Mouse (Mus musculus): ENCODE measurements around the gene Cers2. TPM values are rescaled to one million over a fixed set of nuclear protein-coding genes. Genes with fewer than 3 reads are reported as not detected.

Cers2 gene
- polyA plus RNA-seq (2016; fragmentation: Nextera tagmentation; extraction: Ambion mirVana), result 116 and 123 TPM in 2 replicates

GRCm38 (mm10) chr3:95314486-95315093 is at the start of gene Cers2:
Gene Cers2 (plus strand): TSS chr3:95314791.
- Histone ChIP-seq H3K4me3 (peak within 1 kb of the TSS; percentile 94), H3K27ac (peak within 1 kb of the TSS; percentile 100), H3K4me1 (replicated peaks) (peaks cover 50% of the 10 kb centered on the region), H3K9me3 (no peaks in the 10 kb centered on the region), H3K27me3 (ENCODE audit: insufficient read depth, poor library complexity, severe bottlenecking) (no peaks in the 10 kb centered on the region), H3K36me3 (peaks cover 6% of the 10 kb centered on the region)
- DNase-seq (ENCODE audit: low spot score), result no peak
- 3% methylated on average over 27 of the region's 27 CpGs for WGBS

GRCm38 (mm10) chr3:95266052-95266451 is 48.5 kb upstream of the Cers2 start:
- WGBS, result 96% methylated on average over 3 of the region's 3 CpGs
- Histone ChIP-seq H3K36me3 (peaks cover 79% of the 10 kb centered on the region), H3K27ac (no peak overlapping the region), H3K4me1 (replicated peaks) (peaks cover 7% of the 10 kb centered on the region; the same call in 1 of the 2 replicates), H3K9me3 (no peaks in the 10 kb centered on the region), H3K27me3 (ENCODE audit: insufficient read depth, poor library complexity, severe bottlenecking) (no peaks in the 10 kb centered on the region), H3K4me3 (no peak overlapping the region)
- DNase-seq (ENCODE audit: low spot score), result no peak

DNA sequence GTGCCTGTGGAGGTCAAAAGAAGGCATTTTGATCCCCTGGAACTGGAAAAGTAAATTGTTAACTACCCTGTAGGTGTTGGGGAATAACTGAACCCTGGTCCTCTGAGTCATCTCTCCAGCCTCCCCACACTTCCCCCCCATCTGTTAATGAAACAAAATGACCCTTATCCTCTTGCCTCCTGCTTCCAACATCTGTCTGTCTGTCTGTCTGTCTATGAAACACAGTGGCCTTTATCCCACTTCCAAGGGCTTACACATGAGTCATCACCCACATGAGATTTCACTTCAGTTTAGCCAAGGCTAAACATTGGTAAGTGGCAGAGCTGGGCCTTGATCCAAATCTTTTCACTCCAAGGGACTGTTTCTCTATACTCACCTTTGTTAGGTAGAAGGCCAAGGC is 46.7 kb upstream of the Cers2 start:
- peaks cover 65% of the 10 kb centered on the region for H3K36me3 ChIP-seq
- no peak overlapping the region for H3K27ac ChIP-seq
- H3K4me3 ChIP-seq, result no peak overlapping the region
- no peaks in the 10 kb centered on the region for H3K9me3 ChIP-seq
- DNase-seq (ENCODE audit: low spot score), result no peak
- peaks cover 7% of the 10 kb centered on the region; the same call in 1 of the 2 replicates for H3K4me1 ChIP-seq (replicated peaks)
- H3K27me3 ChIP-seq (ENCODE audit: insufficient read depth, poor library complexity, severe bottlenecking), result no peaks in the 10 kb centered on the region

DNA sequence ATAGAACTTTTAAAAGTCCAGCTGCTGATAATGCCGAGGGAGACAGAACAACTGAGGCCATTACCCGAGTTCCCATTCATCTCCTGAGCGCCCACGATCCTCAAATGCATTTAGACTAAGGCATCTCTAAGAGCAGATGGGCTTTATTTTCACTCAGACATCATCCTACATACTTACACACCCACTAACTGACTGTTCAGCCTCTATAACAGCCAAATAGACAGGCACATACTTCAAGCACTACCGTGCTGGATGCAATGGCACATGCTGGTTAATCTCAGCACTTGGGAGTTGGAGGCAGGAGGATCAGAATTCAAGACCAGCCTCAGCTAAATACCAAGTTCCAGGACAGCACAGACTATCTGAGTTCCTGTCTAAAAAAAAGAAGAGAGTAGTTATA is 44.8 kb upstream of the Cers2 start:
- no peak overlapping the region for H3K27ac ChIP-seq
- H3K36me3 ChIP-seq, result peaks cover 62% of the 10 kb centered on the region
- H3K4me1 ChIP-seq (replicated peaks), result no peaks in the 10 kb centered on the region
- H3K27me3 ChIP-seq (ENCODE audit: insufficient read depth, poor library complexity, severe bottlenecking), result no peaks in the 10 kb centered on the region
- 91% methylated on average over 5 of the region's 5 CpGs for WGBS
- no peaks in the 10 kb centered on the region for H3K9me3 ChIP-seq
- H3K4me3 ChIP-seq, result no peak overlapping the region
- no peak for DNase-seq (ENCODE audit: low spot score)

- H3K27me3 ChIP-seq (ENCODE audit: insufficient read depth, poor library complexity, severe bottlenecking), result no peaks in the 10 kb centered on the region
- no peak overlapping the region for H3K4me3 ChIP-seq
- H3K4me1 ChIP-seq (replicated peaks), result no peaks in the 10 kb centered on the region
Observed at GRCm38 (mm10) chr3:95270766-95271364, 43.7 kb upstream of the Cers2 start.

DNA sequence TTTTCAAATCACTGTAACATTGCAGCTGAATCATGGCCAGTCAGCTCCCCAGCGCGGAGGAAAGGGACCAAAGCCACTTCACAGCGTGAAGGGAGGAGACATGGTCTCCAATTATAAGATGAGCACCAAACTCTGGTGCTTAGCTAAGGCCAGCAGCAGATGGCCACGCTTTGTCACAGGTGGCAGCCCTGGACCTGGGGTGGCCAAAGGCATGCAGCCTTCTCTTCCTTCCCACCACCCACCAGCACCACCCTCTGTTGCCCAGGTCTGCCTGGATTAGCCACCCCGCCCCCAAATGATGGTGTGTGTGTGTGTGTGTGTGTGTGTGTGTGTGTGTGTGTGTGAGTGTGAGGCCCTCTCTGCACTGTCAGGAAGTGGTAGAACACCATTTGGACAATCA is 41.1 kb upstream of the Cers2 start:
- Histone ChIP-seq H3K4me1 (replicated peaks) (no peaks in the 10 kb centered on the region), H3K27me3 (ENCODE audit: insufficient read depth, poor library complexity, severe bottlenecking) (no peaks in the 10 kb centered on the region), H3K9me3 (no peaks in the 10 kb centered on the region), H3K36me3 (peaks cover 31% of the 10 kb centered on the region), H3K27ac (no peak overlapping the region), H3K4me3 (no peak overlapping the region)
- no peak for DNase-seq (ENCODE audit: low spot score)
- 92% methylated on average over 5 of the region's 5 CpGs for WGBS

More at GRCm38 (mm10) chr3:95270766-95271364, 43.7 kb upstream of the Cers2 start:
- H3K36me3 ChIP-seq, result peaks cover 57% of the 10 kb centered on the region
- WGBS, result 88% methylated on average over 12 of the region's 12 CpGs
- H3K27ac ChIP-seq, result no peak overlapping the region
- H3K9me3 ChIP-seq, result no peaks in the 10 kb centered on the region
- DNase-seq (ENCODE audit: low spot score), result no peak

DNA sequence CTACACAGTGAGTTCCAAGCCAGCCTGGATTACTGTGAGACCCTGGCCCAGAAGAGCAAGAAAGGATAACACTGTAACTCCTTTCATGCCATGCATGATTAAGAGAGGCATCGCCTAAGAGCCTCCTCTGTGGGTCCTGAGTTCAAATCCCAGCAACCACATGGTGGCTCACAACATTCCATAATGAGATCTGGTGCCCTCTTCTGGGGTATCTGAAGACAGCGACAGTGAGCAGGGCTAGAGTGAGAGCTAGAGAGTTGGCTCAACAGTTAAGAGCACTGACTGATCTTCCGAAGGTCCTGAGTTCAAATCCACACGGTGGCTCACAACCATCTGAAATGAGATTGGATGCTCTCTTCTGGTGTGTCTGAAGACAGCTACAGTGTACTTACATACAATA is 40.1 kb upstream of the Cers2 start:
- Histone ChIP-seq H3K4me3 (no peak overlapping the region), H3K27me3 (ENCODE audit: insufficient read depth, poor library complexity, severe bottlenecking) (no peaks in the 10 kb centered on the region), H3K4me1 (replicated peaks) (no peaks in the 10 kb centered on the region), H3K27ac (no peak overlapping the region), H3K9me3 (no peaks in the 10 kb centered on the region), H3K36me3 (peaks cover 23% of the 10 kb centered on the region)
- WGBS, result 92% methylated on average over 4 of the region's 4 CpGs
- no peak for DNase-seq (ENCODE audit: low spot score)

GRCm38 (mm10) chr3:95275161-95275560 is 39.4 kb upstream of the Cers2 start:
- no peak for DNase-seq (ENCODE audit: low spot score)
- no peak overlapping the region for H3K27ac ChIP-seq
- H3K4me3 ChIP-seq, result no peak overlapping the region
- H3K4me1 ChIP-seq (replicated peaks), result no peaks in the 10 kb centered on the region
- H3K9me3 ChIP-seq, result no peaks in the 10 kb centered on the region
- peaks cover 19% of the 10 kb centered on the region for H3K36me3 ChIP-seq
- WGBS, result 84% methylated on average over 6 of the region's 6 CpGs
- no peaks in the 10 kb centered on the region for H3K27me3 ChIP-seq (ENCODE audit: insufficient read depth, poor library complexity, severe bottlenecking)

- DNase-seq (ENCODE audit: low spot score), result no peak
- H3K4me1 ChIP-seq (replicated peaks), result peaks cover 10% of the 10 kb centered on the region
- no peaks in the 10 kb centered on the region for H3K9me3 ChIP-seq
- H3K27ac ChIP-seq, result no peak overlapping the region
- H3K4me3 ChIP-seq, result no peak overlapping the region
- H3K36me3 ChIP-seq, result peaks cover 19% of the 10 kb centered on the region
- WGBS, result 79% methylated on average over 5 of the region's 5 CpGs
- no peaks in the 10 kb centered on the region for H3K27me3 ChIP-seq (ENCODE audit: insufficient read depth, poor library complexity, severe bottlenecking)
Observed at GRCm38 (mm10) chr3:95276428-95276934, 38.1 kb upstream of the Cers2 start.

DNA sequence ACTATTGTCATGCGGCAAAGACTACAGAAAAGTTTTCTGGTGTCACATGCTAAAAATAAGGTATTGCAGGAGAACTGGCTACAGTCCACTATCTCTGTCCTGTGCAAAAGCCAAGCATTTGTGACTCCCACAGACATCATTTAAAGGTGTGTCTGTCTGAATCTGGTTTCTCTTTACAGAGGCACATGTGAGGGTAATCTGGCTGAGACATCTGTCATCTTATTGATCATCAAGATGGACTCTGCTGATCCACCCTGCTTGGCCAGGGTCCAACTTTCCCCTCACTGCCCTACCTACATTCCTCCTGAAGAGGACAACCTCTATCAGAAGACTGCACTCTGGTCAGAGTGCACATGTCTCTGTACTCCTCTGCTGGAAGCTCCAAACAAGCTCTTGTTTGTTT is 37.4 kb upstream of the Cers2 start:
- Histone ChIP-seq H3K9me3 (no peaks in the 10 kb centered on the region), H3K36me3 (peaks cover 19% of the 10 kb centered on the region), H3K4me3 (no peak overlapping the region), H3K27me3 (ENCODE audit: insufficient read depth, poor library complexity, severe bottlenecking) (no peaks in the 10 kb centered on the region), H3K27ac (no peak overlapping the region), H3K4me1 (replicated peaks) (peaks cover 14% of the 10 kb centered on the region)
- DNase-seq (ENCODE audit: low spot score), result no peak
- 94% methylated on average over 1 of the region's 1 CpGs for WGBS

GRCm38 (mm10) chr3:95280747-95281146 is 33.8 kb upstream of the Cers2 start:
- peak overlapping the region; percentile 96 for H3K27ac ChIP-seq
- no peaks in the 10 kb centered on the region; the same call in 1 of the 2 replicates for H3K36me3 ChIP-seq
- H3K27me3 ChIP-seq (ENCODE audit: insufficient read depth, poor library complexity, severe bottlenecking), result no peaks in the 10 kb centered on the region
- no peaks in the 10 kb centered on the region for H3K9me3 ChIP-seq
- H3K4me3 ChIP-seq, result peak overlapping the region; percentile 78
- H3K4me1 ChIP-seq (replicated peaks), result peaks cover 34% of the 10 kb centered on the region
- 28% methylated on average over 8 of the region's 8 CpGs for WGBS
- DNase-seq (ENCODE audit: low spot score), result peak; percentile 18

GRCm38 (mm10) chr3:95281216-95282126 is 33.1 kb upstream of the Cers2 start, which contains the start of the genes Mindy1 and Prune1:
Gene Mindy1 (plus strand): TSS chr3:95281345.
Gene Prune1 (minus strand): TSS chr3:95282076.
- no peaks in the 10 kb centered on the region for H3K9me3 ChIP-seq
- H3K27ac ChIP-seq, result peak within 1 kb of the TSS; percentile 96
- peak within 1 kb of the TSS; percentile 78 for H3K4me3 ChIP-seq
- under 1% methylated on average over 53 of the region's 53 CpGs for WGBS
- peaks cover 2% of the 10 kb centered on the region; the same call in 1 of the 2 replicates for H3K36me3 ChIP-seq
- peaks cover 34% of the 10 kb centered on the region for H3K4me1 ChIP-seq (replicated peaks)
- peak; percentile 97 for DNase-seq (ENCODE audit: low spot score)
- no peaks in the 10 kb centered on the region for H3K27me3 ChIP-seq (ENCODE audit: insufficient read depth, poor library complexity, severe bottlenecking)

Measured in hindbrain, embryonic 10.5 days (tissue).